Mouse (Mus musculus) naive thymus-derived CD4-positive, alpha-beta T cell, adult 5 months (primary cell): ENCODE data around the gene Sgcb. TPM values are rescaled to one million over a fixed set of nuclear protein-coding genes. Genes with fewer than 3 reads are reported as not detected.

ENCODE experiments used
- polyA plus RNA-seq: library from polyadenylated mRNA; unstranded; fragments of 100-300 nt; shearing (Covaris generic); gene quantifications from one replicate; pipeline ENCODE4 v1.2.1, GENCODE M21; 2017

Sgcb gene
- 10.2 TPM for polyA plus RNA-seq

DNA sequence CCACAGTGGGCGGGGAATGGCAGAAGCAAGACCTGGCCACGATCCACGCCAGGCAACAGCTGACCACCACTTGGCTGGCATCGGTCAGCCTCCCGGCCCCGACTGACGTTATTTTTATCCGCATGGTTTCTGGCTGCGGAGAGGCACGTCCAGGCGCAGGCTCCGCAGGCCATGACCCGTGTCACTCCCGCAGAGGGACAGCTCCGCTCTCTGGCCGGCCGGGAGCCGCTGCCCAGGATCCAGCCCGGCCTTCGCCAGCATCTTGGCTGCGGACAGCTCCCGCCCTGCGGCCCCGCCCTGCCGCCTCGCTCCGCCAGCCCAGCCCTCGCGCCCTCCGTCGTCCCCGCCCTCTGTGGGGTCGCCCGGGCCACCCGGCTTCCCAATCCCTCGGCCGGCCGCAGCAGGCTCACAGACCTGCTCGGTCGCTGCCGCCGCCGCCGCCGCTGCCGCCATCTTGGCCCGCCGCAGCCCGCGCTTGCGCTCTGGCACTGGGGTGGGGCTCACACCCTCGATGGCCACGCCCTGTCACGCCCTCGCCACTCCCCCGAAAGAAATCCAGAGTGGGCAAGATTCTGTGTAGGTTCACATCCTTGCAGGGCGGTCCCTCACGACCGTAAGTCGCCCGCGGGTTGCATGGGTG, at the start of gene Sgcb:
Sgcb (minus strand) TSS at position 530 of the 640 bp plus-strand sequence.

DNA sequence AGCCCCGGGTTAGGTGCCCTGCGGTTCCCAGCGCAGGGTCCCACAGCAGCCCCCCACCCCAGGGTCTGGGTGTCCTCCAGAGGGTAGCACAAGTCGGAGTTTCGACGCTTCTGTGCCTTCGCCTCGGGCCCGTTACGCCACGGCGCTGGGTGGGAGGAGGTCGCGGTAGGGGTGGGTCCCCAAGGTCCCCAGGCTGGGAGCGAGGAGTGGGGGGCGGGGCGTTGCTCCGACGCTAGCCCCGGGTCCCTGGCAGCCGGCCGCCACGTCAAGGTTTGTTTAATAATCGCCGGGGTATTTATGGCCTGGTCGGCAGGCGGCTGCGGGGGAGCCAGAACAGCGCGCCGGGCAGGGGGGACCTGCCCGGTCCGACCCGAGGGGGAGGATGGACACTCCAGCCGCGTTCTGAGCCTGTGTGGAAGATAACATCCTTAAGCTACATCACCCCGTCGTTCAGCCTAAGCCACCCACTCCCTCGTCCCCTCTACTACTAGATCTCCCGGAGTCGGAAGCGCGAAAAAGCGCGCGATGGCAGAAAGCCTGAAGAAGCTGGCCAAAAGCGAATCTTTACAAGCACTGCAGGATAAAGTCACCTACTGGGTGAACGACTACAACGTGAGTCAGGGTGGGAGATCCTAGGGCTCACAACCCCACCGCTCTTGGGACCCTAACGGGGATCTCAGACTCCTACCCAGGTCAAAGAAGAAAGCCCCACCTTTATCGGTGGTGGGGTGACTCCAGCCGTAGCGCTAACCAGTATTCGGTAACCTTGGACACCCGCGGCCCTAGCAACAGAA, 3.7 kb upstream of the Sgcb start, which contains the start of gene Spata18:
Spata18 (plus strand) TSS at position 319 of the 794 bp plus-strand sequence.

DNA sequence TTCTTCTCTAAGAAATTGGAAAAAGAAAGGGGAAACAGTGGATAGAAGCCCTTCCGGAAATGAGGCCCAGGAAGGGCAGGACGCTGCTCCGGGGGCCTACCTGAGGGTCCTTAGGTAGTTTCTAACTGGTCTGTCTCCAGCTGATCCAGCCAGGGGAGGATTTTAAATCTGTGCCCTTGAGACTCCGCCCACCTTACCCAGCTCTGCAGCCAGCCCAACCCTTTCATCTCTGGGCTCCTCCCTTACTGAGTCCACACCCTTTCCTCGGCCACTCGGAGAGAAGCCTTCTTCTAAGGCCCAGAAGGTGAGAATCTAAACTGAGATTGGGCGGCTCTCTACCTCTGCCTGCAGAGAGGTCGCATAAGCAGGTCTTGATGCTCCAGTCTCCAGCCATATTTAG, 15.3 kb downstream of the Sgcb start, which contains the start of gene Lrrc66:
Lrrc66 (minus strand) TSS at position 236 of the 400 bp plus-strand sequence.

Other genes starting within 250 kb of the Sgcb start
- gene Cwh43, start 241.7 kb downstream of the Sgcb start, polyA plus RNA-seq = not detected
- gene Dcun1d4, start 166.8 kb downstream of the Sgcb start, polyA plus RNA-seq = 19.3 TPM
- not detected for gene Lrrc66, start 15.3 kb downstream of the Sgcb start, polyA plus RNA-seq
- not detected for gene Spata18, start 3.6 kb upstream of the Sgcb start, polyA plus RNA-seq